Mouse (Mus musculus): ENCODE measurements around the gene Ppp1r14b.

The Ppp1r14b gene

GRCm38 (mm10) chr19:6943709-6944108 lies 31.1 kb upstream of the Ppp1r14b start:
- no peak for DNase-seq

GRCm38 (mm10) chr19:6947742-6948141 lies 27.0 kb upstream of the Ppp1r14b start:
- no peak for DNase-seq

GRCm38 (mm10) chr19:6948186-6948585 lies 26.6 kb upstream of the Ppp1r14b start:
- DNase-seq = peak; percentile 91 to 94

DNA sequence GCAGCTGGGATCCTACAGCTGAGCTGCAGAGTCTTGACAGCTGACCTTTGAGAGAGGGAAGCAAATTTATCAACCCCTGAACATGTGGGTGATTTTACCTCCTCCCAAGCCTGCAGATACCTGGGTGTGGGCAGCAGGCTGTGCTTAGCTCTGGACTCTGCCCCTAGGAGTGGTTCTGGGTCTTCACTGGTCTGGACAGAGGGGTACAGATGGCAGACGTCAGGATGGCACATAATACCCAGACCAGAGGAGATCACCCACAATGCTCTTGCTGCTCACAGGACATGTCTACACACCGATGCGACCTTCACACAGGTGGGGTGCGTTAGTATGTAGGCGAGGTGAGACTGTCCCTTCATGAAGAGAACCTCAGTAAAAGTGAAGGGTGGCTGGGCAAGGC lies 25.2 kb upstream of the Ppp1r14b start:
- DNase-seq = no peak

DNA sequence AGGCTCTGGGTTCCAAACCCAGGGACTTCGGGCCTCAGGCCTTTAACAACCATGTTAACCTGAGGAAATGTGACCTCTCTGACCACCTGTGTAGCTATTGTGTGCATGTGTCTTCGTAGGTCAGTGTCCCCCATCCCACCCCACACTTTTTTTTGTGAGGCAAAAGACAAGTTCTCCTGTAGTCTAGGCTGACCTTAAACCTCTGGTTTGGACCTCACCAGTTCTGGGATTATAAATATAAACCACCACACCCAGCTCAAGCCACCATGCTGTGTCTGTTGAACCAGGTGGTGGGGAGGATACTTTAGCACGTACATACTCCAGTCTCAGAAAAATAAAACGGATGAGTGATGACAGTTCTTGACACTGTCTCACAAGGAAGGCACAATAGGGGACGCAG lies 24.8 kb upstream of the Ppp1r14b start:
- DNase-seq = no peak

DNA sequence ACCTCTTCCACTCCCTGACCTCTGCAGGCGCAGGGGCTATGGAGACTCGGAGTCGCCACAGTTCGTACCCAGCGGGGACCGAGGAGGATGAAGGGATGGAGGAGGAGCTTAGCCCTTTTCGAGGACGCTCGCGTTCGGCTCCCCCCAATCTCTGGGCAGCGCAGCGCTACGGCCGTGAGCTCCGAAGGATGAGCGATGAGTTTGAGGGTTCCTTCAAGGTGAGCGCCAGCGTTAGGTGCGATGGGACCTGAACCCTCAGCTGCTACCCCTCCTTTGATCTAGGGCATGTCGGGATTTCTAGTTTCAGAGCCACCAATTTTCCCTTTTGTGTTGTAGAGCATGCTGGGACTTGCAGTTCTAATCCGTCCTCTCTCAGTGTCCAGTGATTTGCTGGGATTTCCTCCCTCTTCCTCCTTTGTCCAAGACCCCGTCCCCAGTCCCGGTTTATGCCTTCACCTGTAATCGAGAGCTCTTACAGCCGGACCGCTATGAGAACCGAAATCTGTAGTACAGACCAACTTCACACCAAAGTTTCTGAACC lies 24.1 kb upstream of the Ppp1r14b start:
- DNase-seq = peak; percentile 72 to 73

DNA sequence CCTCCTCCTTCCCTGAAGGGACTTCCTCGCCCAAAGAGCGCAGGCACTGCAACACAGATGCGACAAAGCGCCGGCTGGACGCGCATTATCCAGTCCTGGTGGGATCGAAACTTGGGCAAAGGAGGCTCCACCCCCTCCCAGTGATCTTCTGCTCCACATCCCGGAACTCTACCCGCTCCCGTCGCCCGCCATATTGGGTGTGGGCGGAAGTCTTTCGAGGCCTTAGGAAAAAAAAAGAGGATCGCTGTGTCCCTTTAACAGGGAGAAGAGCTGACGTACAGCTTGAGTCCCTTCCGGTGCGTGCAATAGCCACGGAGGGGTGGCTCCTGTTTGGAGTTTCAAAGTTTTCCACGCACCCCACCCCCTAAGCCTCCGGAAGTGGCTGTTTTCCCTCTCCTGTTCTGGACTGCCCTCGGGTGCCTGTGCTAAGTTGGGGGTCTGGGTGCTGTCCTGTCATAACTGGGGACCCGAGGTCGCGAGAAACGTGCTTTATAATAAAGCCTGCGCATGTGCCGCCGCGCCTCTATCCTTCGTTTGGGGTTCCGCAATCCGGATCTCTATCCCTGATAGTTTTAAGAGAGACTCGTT lies 23.3 kb upstream of the Ppp1r14b start:
- peak; percentile 92 to 96 for DNase-seq

DNA sequence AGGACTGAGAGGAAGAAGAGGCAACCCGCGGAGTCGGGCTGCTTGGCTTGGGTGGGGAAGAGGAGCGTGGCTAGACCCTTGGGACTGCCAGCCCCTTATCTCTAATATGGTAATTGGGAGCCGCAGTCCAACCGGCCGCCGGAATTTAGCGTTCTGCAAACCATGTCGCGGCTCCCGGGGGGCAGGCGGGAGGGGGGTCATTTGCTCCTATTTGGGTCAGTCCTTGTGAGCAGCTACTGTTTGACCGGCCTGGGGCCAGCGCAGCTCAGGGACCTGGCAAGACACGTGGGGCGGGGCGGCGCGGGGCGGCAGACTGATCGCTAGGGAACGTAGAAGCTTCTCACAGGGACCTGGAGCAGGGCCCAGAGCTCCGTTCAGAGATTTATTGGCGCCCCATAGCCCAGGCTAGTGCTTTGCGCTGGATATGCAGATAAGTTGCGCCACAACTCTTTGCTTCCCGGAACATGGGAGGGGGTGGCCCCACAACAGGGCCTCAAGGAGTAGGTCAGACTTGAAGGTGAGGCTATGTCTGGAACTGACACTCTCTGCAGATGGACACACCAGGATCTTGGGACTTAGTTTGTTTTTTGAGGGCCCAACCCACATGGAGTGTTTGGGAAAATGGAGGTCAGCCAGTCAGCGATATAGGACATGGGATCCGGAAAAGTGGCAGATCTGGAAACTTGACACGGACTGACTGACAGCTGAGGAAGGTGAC lies 22.6 kb upstream of the Ppp1r14b start:
- DNase-seq = peak; percentile 81 to 82

GRCm38 (mm10) chr19:6952712-6953037 lies 22.1 kb upstream of the Ppp1r14b start:
- DNase-seq = peak in 1 of 2 experiments; percentile 45

- DNase-seq = peak; percentile 57 to 60
Observed at GRCm38 (mm10) chr19:6954046-6954445, 20.7 kb upstream of the Ppp1r14b start.

DNA sequence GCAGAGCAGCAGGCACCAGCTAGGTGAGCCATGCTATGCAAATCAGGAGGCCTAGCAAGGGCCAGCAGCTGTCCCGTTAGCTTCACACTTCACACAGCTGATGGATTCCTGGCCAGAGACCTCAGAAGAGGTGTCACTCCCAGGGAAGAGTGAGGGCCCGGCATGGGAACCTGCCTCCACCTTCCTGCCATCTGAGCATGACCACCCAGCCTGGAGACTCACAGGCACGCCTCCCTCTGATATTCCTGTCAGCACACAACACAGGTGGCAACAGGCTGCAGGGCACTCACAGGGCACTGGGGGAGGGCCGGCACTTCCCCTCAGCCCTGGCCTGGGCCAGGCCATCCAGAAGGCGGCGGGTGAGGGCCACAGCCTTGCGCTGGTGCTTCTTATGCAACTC lies 19.3 kb upstream of the Ppp1r14b start:
- no peak for DNase-seq

- no peak for DNase-seq
Observed at GRCm38 (mm10) chr19:6956461-6956860, 18.3 kb upstream of the Ppp1r14b start.

- no peak for DNase-seq
Observed at GRCm38 (mm10) chr19:6968491-6969271, 6.1 kb upstream of the Ppp1r14b start.

GRCm38 (mm10) chr19:6969291-6969664 lies 5.5 kb upstream of the Ppp1r14b start:
- DNase-seq = no peak

DNA sequence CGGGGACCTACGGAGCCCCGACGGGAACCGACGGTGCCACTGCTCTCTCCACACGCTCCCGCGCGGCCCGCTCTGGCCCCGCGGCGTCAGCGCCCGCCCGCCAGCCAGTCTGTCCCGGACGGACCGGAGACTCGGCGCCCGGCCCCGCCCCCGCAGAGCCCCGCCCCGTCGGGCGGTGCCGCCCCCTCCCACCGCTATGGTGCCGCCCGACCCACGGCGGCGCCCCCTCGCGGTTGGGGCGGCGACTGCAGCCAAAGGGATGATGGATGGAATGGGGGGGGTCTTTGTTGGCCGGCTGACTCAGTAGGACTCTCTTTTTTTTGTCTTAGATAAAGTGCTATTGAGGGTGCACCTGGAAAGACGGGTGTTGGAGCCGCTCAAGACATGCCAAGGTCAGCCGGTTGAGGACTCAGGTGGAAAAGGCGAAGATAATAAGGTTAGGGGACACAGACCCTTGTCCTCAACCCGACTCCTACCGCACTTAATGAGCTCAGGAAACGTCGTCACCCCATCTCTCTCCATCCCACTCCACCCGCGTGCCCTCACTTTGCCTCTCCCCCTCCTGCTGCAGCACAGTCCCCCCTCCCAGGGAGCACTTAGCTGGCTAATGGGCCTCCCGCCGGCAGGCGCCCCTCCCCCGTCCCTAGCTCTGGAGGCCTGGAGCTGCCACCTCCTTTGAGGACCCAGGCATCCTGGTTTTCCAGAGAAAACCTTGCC lies 4.9 kb upstream of the Ppp1r14b start:
- peak; percentile 74 to 76 for DNase-seq

DNA sequence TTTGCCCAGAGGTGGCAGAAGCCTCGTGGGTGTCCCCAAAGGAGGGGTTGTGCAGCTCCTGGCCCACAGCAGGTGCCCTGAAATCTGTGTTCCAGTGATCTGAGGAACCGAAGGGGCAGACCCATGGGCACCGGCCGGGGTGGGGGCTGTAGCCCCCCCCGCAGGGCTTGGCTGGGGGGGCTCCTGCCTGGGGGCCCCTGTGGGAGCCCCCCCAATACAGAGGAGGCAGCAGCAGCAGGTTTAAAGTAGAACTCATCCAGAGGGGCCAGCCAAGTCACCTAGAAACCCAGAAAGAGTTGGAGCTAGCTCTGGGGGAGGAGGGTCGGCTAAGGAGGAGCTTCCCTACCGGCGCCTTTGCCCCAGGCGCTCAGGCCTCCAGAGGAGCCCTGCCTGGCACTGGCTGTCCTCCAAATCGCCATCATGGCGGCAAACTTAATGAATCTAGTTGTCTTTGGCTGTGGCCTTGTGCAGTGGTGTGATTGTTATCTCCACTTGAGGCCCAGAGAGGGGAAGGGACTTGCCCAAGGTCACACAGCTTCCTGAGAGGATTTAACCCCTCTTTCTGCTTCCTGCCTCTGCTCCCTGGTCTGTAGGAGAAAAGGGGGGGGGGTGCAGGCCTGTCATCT lies 4.2 kb upstream of the Ppp1r14b start:
- DNase-seq = no peak

DNA sequence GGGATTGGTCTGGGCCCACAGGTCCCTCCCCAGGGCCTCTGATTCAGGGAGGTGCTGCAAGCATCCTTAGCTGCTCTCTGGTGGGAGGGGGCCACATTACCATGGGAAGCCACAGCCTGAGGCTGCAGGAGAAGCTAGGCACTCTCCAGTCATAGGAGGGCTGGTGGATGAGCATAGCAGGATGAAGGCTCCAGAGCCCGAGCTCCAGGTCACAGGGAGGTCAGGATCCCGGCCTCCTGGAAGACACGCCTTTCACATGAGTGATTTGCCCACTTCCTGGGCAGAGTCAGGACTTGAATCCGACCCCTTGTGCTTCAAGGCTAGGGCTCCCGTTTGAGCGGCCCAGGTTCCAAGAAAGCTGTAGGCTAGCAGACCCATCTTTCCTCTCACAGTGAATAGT lies 3.1 kb upstream of the Ppp1r14b start:
- DNase-seq = no peak

DNA sequence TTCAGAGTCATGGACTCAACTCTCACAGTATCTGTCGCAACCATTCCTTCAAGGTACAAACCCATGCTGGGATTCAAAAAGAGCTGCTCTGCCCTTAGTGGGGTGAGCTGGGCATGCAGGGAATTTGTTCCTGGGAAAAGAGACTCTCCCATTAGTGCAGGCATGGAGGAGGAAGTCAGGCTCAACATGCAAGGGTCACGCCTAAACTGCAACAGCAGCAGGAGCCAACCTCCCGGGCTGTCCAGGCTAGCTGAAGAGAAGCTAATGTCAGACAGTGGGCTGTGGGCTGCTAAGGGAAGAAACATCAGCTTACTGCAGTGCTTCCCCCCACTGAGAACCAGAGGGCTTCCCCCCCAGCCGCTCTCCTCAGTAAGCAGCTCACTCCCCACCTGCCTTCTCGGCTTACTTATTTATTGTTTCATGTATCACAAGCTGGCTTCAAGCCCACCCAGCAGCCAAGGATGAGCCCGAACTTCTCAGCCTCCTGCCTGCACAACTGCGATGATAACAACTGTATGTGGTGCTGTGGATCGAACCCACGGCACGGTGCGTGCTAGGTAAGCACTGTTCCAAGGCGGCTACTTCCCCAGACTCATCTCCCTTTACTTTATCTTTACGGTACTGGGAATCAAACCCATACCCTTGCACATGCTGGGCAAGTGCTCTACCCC lies 2.4 kb upstream of the Ppp1r14b start:
- no peak for DNase-seq

DNA sequence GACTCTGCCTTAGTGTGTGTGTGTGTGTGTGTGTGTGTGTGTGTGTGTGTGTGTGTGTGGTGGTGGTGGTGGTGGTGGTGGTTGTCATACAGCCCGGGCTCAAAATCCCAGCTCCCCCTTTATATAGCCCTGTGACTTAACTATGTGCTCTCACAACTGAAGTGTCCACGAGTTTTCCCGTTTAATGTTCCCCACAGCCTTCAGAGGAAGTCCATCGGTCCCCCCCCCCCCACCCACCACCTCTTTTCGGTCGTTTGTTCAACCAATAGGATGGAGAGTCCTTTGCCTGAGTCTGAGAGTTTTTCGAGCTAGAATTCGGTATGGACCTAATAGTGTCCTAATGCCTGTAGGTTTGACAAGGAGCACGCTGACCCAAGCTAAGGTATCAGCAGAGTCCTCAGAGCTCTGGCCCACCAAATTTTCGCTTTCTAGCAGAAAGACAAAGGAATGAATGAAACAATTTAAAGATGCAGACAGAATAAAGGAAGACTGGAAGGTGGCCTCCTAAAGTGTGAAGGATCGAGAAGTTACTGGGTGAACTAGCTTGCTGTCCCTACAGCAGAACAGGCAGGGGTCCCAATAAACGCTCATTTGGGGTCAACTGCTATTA lies 1.1 kb upstream of the Ppp1r14b start:
- no peak for DNase-seq

GRCm38 (mm10) chr19:6975537-6976521 lies 1.1 kb downstream of the Ppp1r14b start, which contains the start of gene Plcb3:
Plcb3 (minus strand) TSS chr19:6976470.
- DNase-seq = peak; percentile 92 to 95
